Mouse (Mus musculus) brain, adult 2 months (tissue): ENCODE data around the gene Sema4a.

Experiments
- DNase-seq: peaks from one replicate; pipeline ENCODE4 v3.0.0; 2011; ENCODE audit warnings: low read depth, low spot score

The Sema4a gene

GRCm38 (mm10) chr3:88427342-88427905 is 33.6 kb downstream of the Sema4a start:
- DNase-seq, result peak; percentile 70

GRCm38 (mm10) chr3:88425708-88426420 is 35.1 kb downstream of the Sema4a start:
- no peak for DNase-seq

- DNase-seq, result no peak
These were observed 35.7 kb downstream of the Sema4a start for GRCm38 (mm10) chr3:88425330-88425689.

GRCm38 (mm10) chr3:88424605-88425329 is 36.2 kb downstream of the Sema4a start, which contains the start of gene Slc25a44:
TSS of gene Slc25a44 (minus strand) at chr3:88425139.
- peak; percentile 100 for DNase-seq

- peak; percentile 77 for DNase-seq
These were observed 38.8 kb downstream of the Sema4a start for GRCm38 (mm10) chr3:88422020-88422720.

- DNase-seq, result no peak
These were observed 40.2 kb downstream of the Sema4a start for GRCm38 (mm10) chr3:88420771-88421170.

- no peak for DNase-seq
These were observed 43.0 kb downstream of the Sema4a start for GRCm38 (mm10) chr3:88418016-88418415.

GRCm38 (mm10) chr3:88415668-88416067 is 45.3 kb downstream of the Sema4a start:
- no peak for DNase-seq

GRCm38 (mm10) chr3:88412636-88413035 is 48.3 kb downstream of the Sema4a start:
- no peak for DNase-seq

GRCm38 (mm10) chr3:88411681-88412080 is 49.3 kb downstream of the Sema4a start:
- no peak for DNase-seq

- DNase-seq, result no peak
These were observed 50.3 kb downstream of the Sema4a start for GRCm38 (mm10) chr3:88410645-88411031.

GRCm38 (mm10) chr3:88409741-88410644 is 51.0 kb downstream of the Sema4a start, which contains the start of gene Pmf1:
TSS of gene Pmf1 (minus strand) at chr3:88410331.
- peak; percentile 95 for DNase-seq

- no peak for DNase-seq
These were observed 52.0 kb downstream of the Sema4a start for GRCm38 (mm10) chr3:88408953-88409352.

GRCm38 (mm10) chr3:88407529-88407928 is 53.5 kb downstream of the Sema4a start:
- no peak for DNase-seq

- DNase-seq, result peak; percentile 96
These were observed 53.9 kb downstream of the Sema4a start for GRCm38 (mm10) chr3:88407090-88407489.

GRCm38 (mm10) chr3:88403522-88404230 is 57.3 kb downstream of the Sema4a start:
- DNase-seq, result no peak

GRCm38 (mm10) chr3:88398666-88399065 is 62.3 kb downstream of the Sema4a start:
- peak; percentile 93 for DNase-seq

GRCm38 (mm10) chr3:88395742-88396141 is 65.2 kb downstream of the Sema4a start:
- DNase-seq, result no peak

- DNase-seq, result no peak
These were observed 65.7 kb downstream of the Sema4a start for GRCm38 (mm10) chr3:88395288-88395687.

GRCm38 (mm10) chr3:88393776-88394375 is 67.1 kb downstream of the Sema4a start:
- DNase-seq, result peak; percentile 71
